Mouse (Mus musculus) adipose tissue, adult 10 weeks (tissue): Measurements from ENCODE around the gene Vmn2r45. TPM values are rescaled to one million over a fixed set of nuclear protein-coding genes. Genes with fewer than 3 reads are reported as not detected.

Source experiments
- polyA plus RNA-seq: library from polyadenylated mRNA; stranded (reverse); fragments of 350-450 nt; fragmentation: Illumina TruSeq; extraction: RNeasy Lipid Tissue Mini Kit (QIAGEN cat#74804); gene quantifications from one replicate; pipeline ENCODE4 v1.2.3, GENCODE M21; 2014; ENCODE audit warnings: low read depth, low replicate concordance

Gene Vmn2r45
- polyA plus RNA-seq = not detected

DNA sequence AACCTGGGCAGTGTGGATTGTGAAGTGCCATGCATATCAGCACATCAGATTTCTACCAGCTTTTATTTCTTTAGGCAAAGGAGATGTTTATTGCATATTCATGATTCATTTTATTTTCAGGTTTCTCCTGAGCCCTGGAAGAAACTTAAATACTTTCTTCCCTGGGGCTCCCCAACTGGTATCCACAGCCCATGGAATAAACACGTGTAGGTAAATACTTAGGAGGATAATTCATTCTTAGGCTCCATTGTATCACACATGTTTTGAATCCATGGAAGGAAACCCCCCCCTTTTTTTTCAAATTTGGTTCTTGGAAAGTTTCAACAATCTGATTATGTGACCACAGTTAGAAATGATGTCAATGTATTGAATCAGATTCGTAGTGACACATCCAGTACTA lies at the start of gene Vmn2r45:
TSS of gene Vmn2r45 (minus strand) at position 101 of the 400 bp plus-strand sequence.

Other genes with a start within 250 kb of the Vmn2r45 start
- not detected for gene Vmn2r43, start 228.5 kb downstream of the Vmn2r45 start, polyA plus RNA-seq
- not detected for gene Vmn2r44, start 105.7 kb downstream of the Vmn2r45 start, polyA plus RNA-seq